Mouse (Mus musculus): Measurements from ENCODE around the gene 9430007A20Rik. TPM values are rescaled to one million over a fixed set of nuclear protein-coding genes. Genes with fewer than 3 reads are reported as not detected.
A peak's percentile ranks its signal among the peaks of the same experiment; 100 is the strongest.
"Not testable (repeated sequence)": the region's sequence is repeated elsewhere in the genome, so short reads cannot be mapped to it uniquely, and the experiment has no call there.

Gene 9430007A20Rik
- polyA plus RNA-seq (2012; rRNA removed) = not detected in 2 replicates

GRCm38 (mm10) chr4:144519522-144519921 is at the start of gene 9430007A20Rik:
Gene 9430007A20Rik (plus strand): TSS chr4:144519822.
- 79% methylated on average over 5 of the region's 5 CpGs for WGBS
- DNase-seq (ENCODE audit: low read depth, low spot score) = no peak

- no peak for DNase-seq (ENCODE audit: low read depth, low spot score)
Observed at GRCm38 (mm10) chr4:144493331-144493730, 26.3 kb upstream of the 9430007A20Rik start.

DNA sequence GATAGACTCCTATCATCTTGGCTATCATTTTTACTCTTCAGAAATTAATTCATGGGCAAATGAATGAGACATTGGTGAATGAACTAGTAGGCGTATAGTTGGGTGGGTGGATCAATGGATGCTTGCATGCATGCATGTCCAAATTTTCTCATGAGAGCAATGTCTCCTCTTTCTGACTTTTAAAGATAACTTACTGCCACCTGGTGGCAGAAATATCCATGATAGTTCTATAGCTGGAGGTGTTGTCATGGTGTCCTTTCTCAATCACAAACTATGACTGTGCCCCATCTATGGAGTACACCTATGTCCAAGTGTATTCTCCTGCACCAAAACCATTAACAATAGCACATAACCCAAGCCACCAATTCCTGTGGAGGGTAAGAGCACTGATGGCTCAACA is 13.1 kb upstream of the 9430007A20Rik start:
- WGBS = 83% methylated on average over 1 of the region's 1 CpGs
- DNase-seq (ENCODE audit: low read depth, low spot score) = no peak

DNA sequence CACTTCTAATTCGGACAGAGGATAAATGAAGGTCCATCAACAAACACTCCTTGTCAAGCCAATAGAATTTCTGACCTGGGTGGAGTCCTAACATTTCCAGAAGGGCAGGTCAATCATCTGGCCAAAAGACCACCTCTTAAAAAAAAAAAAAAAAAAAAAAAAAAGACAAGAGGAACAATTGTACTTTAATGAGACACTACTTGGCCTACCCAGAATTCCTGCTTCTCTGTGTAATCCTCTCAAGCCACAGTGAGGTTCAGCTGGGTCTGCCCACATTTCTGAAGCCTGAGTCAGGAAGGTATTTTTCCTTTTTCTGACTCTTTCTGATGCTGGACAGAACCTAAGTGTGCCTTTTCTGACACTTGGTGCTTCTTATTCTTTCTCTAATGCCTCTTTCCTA is 25.1 kb downstream of the 9430007A20Rik start:
- no peak for DNase-seq (ENCODE audit: low read depth, low spot score)
- WGBS = 65% methylated on average over 1 of the region's 1 CpGs

DNA sequence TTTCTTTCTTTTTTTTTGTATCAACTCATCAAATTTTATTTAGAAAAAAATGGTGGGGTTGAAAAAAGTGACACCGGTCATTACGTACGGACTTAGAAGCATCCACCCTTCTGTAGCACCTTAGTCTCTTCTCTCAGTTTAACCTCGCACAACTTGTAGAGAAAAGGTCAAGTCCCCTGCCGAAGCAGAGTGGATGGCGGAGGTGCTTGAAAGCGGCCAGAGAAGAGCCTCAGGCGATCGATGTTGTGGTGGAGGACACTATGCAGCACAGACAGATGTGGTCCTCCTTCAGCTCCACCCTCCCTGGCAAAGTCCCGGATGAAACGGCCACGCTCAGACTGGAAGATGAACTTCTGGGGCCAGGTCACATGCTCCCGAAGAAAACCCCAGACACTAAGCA is 25.7 kb downstream of the 9430007A20Rik start:
- WGBS = 93% methylated on average over 13 of the region's 13 CpGs
- DNase-seq (ENCODE audit: low read depth, low spot score) = not testable (repeated sequence)

DNA sequence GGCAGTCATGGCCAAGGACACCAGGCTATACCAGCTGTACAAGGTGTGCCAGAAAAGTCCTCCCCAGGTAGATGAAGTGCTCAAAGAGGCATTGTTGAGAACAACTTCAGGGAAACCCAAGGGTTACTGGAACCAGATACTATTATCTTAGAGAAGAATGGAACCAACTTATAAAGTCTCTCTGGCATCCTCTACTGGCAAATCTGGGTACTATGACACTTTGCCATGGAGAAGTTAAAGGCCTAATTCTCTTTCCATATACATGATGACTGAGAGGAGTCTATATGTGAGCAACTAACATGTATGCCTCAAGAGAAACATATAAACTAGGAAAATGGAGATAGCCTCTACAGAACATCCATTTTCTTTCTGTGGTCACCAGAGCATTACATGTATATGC is 31.5 kb downstream of the 9430007A20Rik start:
- no peak for DNase-seq (ENCODE audit: low read depth, low spot score)

DNA sequence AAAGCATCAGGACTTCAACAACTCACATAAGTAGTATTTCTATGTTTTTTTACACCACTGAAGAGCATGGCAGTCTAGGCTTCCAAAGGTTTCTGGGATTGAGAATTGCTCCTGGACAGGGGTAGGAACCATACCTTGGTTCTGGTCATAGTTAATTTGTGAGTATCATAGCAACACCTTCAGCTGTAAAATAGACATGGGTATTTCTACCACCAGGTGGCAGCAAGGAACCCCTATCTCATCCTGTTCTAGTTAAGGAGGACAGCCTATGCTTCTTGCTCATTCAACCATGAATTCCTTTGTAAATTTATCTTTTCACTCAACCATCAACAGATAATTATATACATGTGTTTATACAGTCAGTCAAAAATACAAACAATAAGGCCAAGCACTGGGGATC is 40.2 kb downstream of the 9430007A20Rik start:
- peak; percentile 8 for DNase-seq (ENCODE audit: low read depth, low spot score)

DNA sequence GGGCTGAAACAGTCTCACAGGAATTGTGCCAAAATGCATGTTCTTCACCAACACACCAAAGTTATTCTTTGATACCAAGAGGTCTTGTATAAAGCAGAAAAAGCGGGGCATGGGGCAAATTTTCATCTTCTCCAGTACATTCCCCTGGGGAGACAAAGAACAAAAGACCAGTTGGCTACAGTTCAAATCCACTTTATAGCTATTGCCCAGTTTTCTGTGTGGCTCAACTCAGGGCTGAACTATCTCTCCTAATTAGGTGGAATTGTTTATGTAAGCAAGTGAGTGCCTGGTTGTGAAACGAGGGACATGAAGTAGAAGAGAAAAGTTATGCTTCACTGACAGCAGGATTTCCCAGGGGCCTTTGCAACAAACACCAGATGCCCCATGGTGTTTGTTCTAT is 41.6 kb downstream of the 9430007A20Rik start:
- WGBS = 24% methylated on average over 2 of the region's 2 CpGs
- no peak for DNase-seq (ENCODE audit: low read depth, low spot score)

- no peak for DNase-seq (ENCODE audit: low read depth, low spot score)
- 97% methylated on average over 1 of the region's 1 CpGs for WGBS
Observed at GRCm38 (mm10) chr4:144565034-144565433, 45.4 kb downstream of the 9430007A20Rik start, which contains the start of gene Gm13124. Gene Gm13124 (minus strand): TSS chr4:144565134.

- DNase-seq (ENCODE audit: low read depth, low spot score) = no peak
Observed at GRCm38 (mm10) chr4:144567752-144568151, 48.1 kb downstream of the 9430007A20Rik start.

Other genes starting within 250 kb of the 9430007A20Rik start
- gene Pramel5, start 239.3 kb upstream of the 9430007A20Rik start, polyA plus RNA-seq (2012; rRNA removed) = not detected in 2 replicates
- not detected in 2 replicates for gene Gm13128, start 189.6 kb upstream of the 9430007A20Rik start, polyA plus RNA-seq (2012; rRNA removed)
- not detected in 2 replicates for gene Gm13119, start 161.9 kb upstream of the 9430007A20Rik start, polyA plus RNA-seq (2012; rRNA removed)
- not detected in 2 replicates for gene Pramef20, start 141.9 kb upstream of the 9430007A20Rik start, polyA plus RNA-seq (2012; rRNA removed)
- gene Pramef12, start 111.4 kb upstream of the 9430007A20Rik start, polyA plus RNA-seq (2012; rRNA removed) = 0.32 TPM in 1 of 2 replicates, not detected in the other
- gene 1700012P22Rik, start 81.0 kb upstream of the 9430007A20Rik start, polyA plus RNA-seq (2012; rRNA removed) = not detected in 2 replicates
- gene Gm9944, start 66.5 kb upstream of the 9430007A20Rik start, polyA plus RNA-seq (2012; rRNA removed) = not detected in 2 replicates
- gene Aadacl3, start 56.1 kb upstream of the 9430007A20Rik start, polyA plus RNA-seq (2012; rRNA removed) = not detected in 2 replicates
- gene Gm13124, start 45.3 kb downstream of the 9430007A20Rik start, polyA plus RNA-seq (2012; rRNA removed) = not detected in 2 replicates
- not detected in 2 replicates for gene Aadacl4, start 93.9 kb downstream of the 9430007A20Rik start, polyA plus RNA-seq (2012; rRNA removed)
- gene Gm436, start 166.5 kb downstream of the 9430007A20Rik start, polyA plus RNA-seq (2012; rRNA removed) = not detected in 2 replicates
- gene Gm13178, start 201.6 kb downstream of the 9430007A20Rik start, polyA plus RNA-seq (2012; rRNA removed) = not detected in 2 replicates

Measured in large intestine, adult 2 months (tissue).